Mouse (Mus musculus) stomach, postnatal 0 days (tissue): Measurements from ENCODE around the gene Vcp. TPM values are rescaled to one million over a fixed set of nuclear protein-coding genes. Genes with fewer than 3 reads are reported as not detected.
A peak's percentile ranks its signal among the peaks of the same experiment; 100 is the strongest.

ENCODE experiments used
- ATAC-seq: fragments of 200-750 bp; cut with Nextera tagmentation; 2 replicates; pipeline ENCODE4 v1.8.0; 2017; ENCODE audit not compliant: low FRiP score, low TSS enrichment
- DNase-seq: peaks from one replicate; pipeline ENCODE4 v3.0.0-alpha.2; 2016; ENCODE audit warnings: low spot score
- H3K27ac ChIP-seq: fragments of 300-500 bp; sonication (generic); replicated peaks from 2 replicates; pipeline ENCODE4 v1.5.1; 2014; ENCODE audit warnings: mild to moderate bottlenecking, control low read depth
- H3K27me3 ChIP-seq: fragments of 300-500 bp; sonication (generic); 2 replicates; pipeline ENCODE4 v1.6.1; 2014; ENCODE audit warnings: low read length; ENCODE audit not compliant: control insufficient read depth, insufficient read depth
- H3K36me3 ChIP-seq: fragments of 300-500 bp; sonication (generic); 2 replicates; pipeline ENCODE4 v1.6.1; 2014; ENCODE audit warnings: low read length, mixed read lengths; ENCODE audit not compliant: control insufficient read depth, insufficient read depth
- H3K4me1 ChIP-seq: fragments of 300-500 bp; sonication (generic); replicated peaks from 2 replicates; pipeline ENCODE4 v1.6.1; 2014; ENCODE audit warnings: antibody characterized with exemption; ENCODE audit not compliant: control insufficient read depth, insufficient read depth
- H3K4me2 ChIP-seq: fragments of 300-500 bp; sonication (generic); replicated peaks from 2 replicates; pipeline ENCODE4 v1.6.1; 2014; ENCODE audit warnings: low read depth, mild to moderate bottlenecking, control low read depth, moderate library complexity
- H3K4me3 ChIP-seq: fragments of 300-500 bp; sonication (generic); 2 replicates; pipeline ENCODE4 v1.5.1; 2014; ENCODE audit warnings: low read depth, low read length, control low read depth
- H3K9ac ChIP-seq: fragments of 300-500 bp; sonication (generic); 2 replicates; pipeline ENCODE4 v1.6.1; 2014; ENCODE audit warnings: mild to moderate bottlenecking, low read length, control low read depth, mixed read lengths
- H3K9me3 ChIP-seq: fragments of 300-500 bp; sonication (generic); 2 replicates; pipeline ENCODE4 v1.6.1; 2016; ENCODE audit warnings: low read length; ENCODE audit not compliant: control insufficient read depth
- CTCF ChIP-seq: IDR thresholded peaks from 2 replicates; pipeline ENCODE4 v1.5.1; 2016; ENCODE audit warnings: antibody characterized with exemption, low read depth, mild to moderate bottlenecking, moderate library complexity
- EP300 ChIP-seq: optimal IDR thresholded peaks from 2 replicates; pipeline ENCODE3; 2016; ENCODE audit warnings: antibody characterized with exemption
- WGBS: fragments of 180-500 bp; shearing (Covaris S2); extraction: QIAGEN DNeasy Blood & Tissue Kit; methylation state at CpG from one replicate; pipeline ENCODE4 v1.1.7; 2014; 5-methylcytosine and 5-hydroxymethylcytosine counted together
- polyA plus RNA-seq: library from polyadenylated mRNA; unstranded; fragments of >200 nt; fragmentation: Nextera tagmentation; extraction: Ambion mirVana; gene quantifications from 2 replicates; pipeline ENCODE4 v1.2.1, GENCODE M21; 2015

Vcp gene
- polyA plus RNA-seq, 1 experiment from 2014 or later, result 282 TPM

GRCm38 (mm10) chr4:42955200-42955599, 45.1 kb downstream of the Vcp start:
- no peak for TF ChIP-seq CTCF
- no peak for TF ChIP-seq EP300
- Histone ChIP-seq H3K27ac (no peak overlapping the region), H3K4me2 (no peak overlapping the region), H3K4me1 (no peaks in the 10 kb centered on the region), H3K36me3 (peaks cover 2% of the 10 kb centered on the region; the same call in 1 of the 2 replicates), H3K4me3 (no peak overlapping the region), H3K9me3 (no peaks in the 10 kb centered on the region), H3K9ac (no peak overlapping the region), H3K27me3 (no peaks in the 10 kb centered on the region)
- 92% methylated on average over 3 of the region's 3 CpGs for WGBS
- no peak for ATAC-seq
- DNase-seq, result no peak

DNA sequence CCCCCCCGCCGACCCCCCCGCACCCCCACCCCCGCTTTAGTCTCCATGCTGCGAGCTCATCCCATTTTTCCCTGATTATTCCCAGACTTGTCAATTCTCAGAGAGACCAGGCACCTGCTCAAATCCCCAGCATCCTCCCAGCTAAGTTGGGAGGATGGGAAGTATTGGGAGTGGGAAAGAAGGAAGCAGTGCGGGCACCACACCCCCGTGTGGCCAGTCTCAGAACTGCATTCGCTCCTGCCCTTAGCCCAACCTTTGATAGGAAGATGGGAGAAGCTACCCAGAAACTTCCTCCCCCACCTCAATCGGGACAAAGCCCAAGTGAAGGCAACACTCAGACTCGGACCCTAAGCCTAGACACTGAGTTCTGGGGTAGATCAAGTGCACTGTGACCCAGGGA, 46.0 kb downstream of the Vcp start:
- 9% methylated on average over 10 of the region's 10 CpGs for WGBS
- peak; percentile 76 for DNase-seq

GRCm38 (mm10) chr4:42953435-42954094, 46.7 kb downstream of the Vcp start:
- Histone ChIP-seq H3K9ac (no peak overlapping the region), H3K4me2 (no peak overlapping the region), H3K4me1 (no peaks in the 10 kb centered on the region), H3K9me3 (no peaks in the 10 kb centered on the region), H3K27me3 (no peaks in the 10 kb centered on the region), H3K4me3 (no peak overlapping the region), H3K36me3 (peaks cover 2% of the 10 kb centered on the region; the same call in 1 of the 2 replicates), H3K27ac (peak overlapping the region; percentile 81)
- TF ChIP-seq CTCF (no peak; the same call in 1 of the 2 replicates), EP300 (no peak)
- 25% methylated on average over 10 of the region's 10 CpGs for WGBS
- DNase-seq, result peak; percentile 34
- no peak; the same call in 1 of the 2 replicates for ATAC-seq

More for the DNA sequence above, 46.0 kb downstream of the Vcp start:
- Histone ChIP-seq H3K4me2 (no peak overlapping the region), H3K9me3 (no peaks in the 10 kb centered on the region), H3K27me3 (no peaks in the 10 kb centered on the region), H3K4me1 (no peaks in the 10 kb centered on the region), H3K4me3 (no peak overlapping the region), H3K9ac (no peak overlapping the region), H3K27ac (peak overlapping the region; percentile 81), H3K36me3 (peaks cover 2% of the 10 kb centered on the region; the same call in 1 of the 2 replicates)
- ATAC-seq, result no peak
- no peak for TF ChIP-seq EP300
- peak; percentile 92 for TF ChIP-seq CTCF

DNA sequence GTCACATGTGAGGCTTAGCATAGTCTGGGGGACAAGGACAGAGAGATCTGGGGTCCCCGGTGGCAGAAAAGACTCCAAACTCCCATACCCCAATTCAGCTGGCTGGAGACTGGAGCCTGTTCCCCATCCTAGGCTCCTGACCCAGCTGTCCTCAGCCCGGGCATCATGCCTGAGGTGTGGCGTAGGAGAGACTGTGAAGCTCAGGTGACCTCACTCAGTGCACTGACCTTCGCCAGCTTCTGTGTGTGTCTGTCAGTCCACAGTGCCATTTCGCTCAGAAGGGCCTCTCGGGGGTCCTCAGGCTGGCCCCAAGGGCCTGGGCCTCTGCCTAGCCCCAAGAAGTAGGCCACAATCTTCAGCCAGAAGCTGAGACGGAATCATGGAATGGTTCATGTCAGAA, 47.7 kb downstream of the Vcp start:
- Histone ChIP-seq H3K9me3 (no peaks in the 10 kb centered on the region), H3K36me3 (no peaks in the 10 kb centered on the region), H3K27me3 (no peaks in the 10 kb centered on the region), H3K4me1 (no peaks in the 10 kb centered on the region), H3K9ac (no peak overlapping the region), H3K27ac (peak overlapping the region; percentile 81), H3K4me2 (no peak overlapping the region), H3K4me3 (no peak overlapping the region)
- WGBS, result 84% methylated on average over 7 of the region's 7 CpGs
- DNase-seq, result no peak
- no peak for TF ChIP-seq CTCF
- no peak for TF ChIP-seq EP300
- no peak for ATAC-seq

DNA sequence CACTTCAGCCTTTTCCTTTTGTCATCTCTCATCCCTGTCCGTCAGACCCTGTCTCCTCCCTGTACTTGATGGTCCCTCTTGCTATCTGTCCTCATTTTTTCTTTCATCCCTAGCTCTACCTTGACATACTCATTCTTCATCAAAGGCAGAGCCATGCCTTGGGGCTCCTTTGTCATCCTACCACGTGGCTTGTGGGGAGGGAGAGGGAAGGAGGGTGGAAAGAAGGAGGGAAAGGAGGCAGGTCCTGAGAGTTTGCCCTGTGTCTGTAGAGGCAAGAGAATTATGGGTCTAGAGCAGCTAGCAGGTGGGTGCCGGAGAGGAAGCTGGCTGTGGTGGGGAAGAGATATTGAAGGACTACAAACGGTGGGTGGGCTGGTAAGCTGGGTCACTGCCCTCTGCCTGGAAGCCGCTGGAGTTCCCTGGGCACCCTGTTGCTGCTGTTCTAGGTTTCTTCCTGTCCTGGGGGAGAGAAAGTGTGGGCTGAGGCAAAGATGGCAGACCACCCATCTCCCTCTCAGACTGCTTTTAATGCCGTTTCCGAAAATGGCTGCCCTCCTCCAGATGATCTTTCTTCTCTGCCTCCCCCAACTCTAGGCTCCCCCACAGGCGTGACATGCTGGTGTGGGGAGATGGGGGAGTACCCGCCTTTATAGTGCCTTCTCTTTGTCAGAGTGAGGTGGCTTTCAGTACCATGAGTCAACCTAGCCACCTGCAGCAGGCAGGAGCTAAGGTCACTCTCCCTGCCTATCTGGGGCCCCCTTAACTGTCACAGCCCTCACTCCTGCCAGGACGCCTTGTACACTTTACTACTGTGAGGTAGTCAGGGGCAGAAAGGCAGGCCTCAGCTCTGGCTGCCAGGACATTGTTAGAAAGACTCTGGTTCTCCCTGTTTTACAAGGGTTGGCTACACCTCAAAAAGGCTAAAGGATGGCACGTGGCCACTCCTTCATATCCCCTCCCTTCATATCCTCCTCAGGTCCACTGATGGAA, 48.8 kb downstream of the Vcp start:
- peak overlapping the region; percentile 95 for H3K27ac ChIP-seq
- no peak for ATAC-seq
- no peaks in the 10 kb centered on the region for H3K27me3 ChIP-seq
- H3K9me3 ChIP-seq, result no peaks in the 10 kb centered on the region
- WGBS, result 57% methylated on average over 11 of the region's 11 CpGs
- no peak for DNase-seq
- peak overlapping the region; percentile 85 for H3K4me2 ChIP-seq
- TF ChIP-seq CTCF (no peak), EP300 (no peak)
- no peak overlapping the region; the same call in 1 of the 2 replicates for H3K4me3 ChIP-seq
- no peaks in the 10 kb centered on the region for H3K4me1 ChIP-seq
- H3K9ac ChIP-seq, result no peak overlapping the region
- H3K36me3 ChIP-seq, result no peaks in the 10 kb centered on the region
